Mouse (Mus musculus) liver, adult 2 months (tissue): ENCODE results near the gene Rhoq.

Experiments
- CTCF ChIP-seq: fragments of 200-500 bp; IDR thresholded peaks from 2 replicates; pipeline ENCODE4 v1.5.1; 2011; ENCODE audit warnings: low read depth, low read length, control low read depth
- POLR2A ChIP-seq: fragments of 200-500 bp; IDR thresholded peaks from 2 replicates; pipeline ENCODE4 v1.6.1; 2011; ENCODE audit warnings: low read length, control low read depth; ENCODE audit not compliant: insufficient read depth; ENCODE audit errors: extremely low read depth

GRCm38 (mm10) chr17:86976387-86976786 is 13.5 kb downstream of the Rhoq start:
- no peak for TF ChIP-seq CTCF
- no peak for TF ChIP-seq POLR2A
